Mouse (Mus musculus) myocyte (in vitro differentiated cells): ENCODE data around the gene Gga2. TPM values are rescaled to one million over a fixed set of nuclear protein-coding genes. Genes with fewer than 3 reads are reported as not detected.
A peak's percentile ranks its signal among the peaks of the same experiment; 100 is the strongest.

Source experiments
- H3K27me3 ChIP-seq: one replicate; pipeline ENCODE4 v1.6.1; 2011; ENCODE audit not compliant: control insufficient read depth, insufficient read depth, insufficient read length
- H3K36me3 ChIP-seq: one replicate; pipeline ENCODE4 v1.6.1; 2011; ENCODE audit not compliant: control insufficient read depth, insufficient read depth
- H3K4me2 ChIP-seq: one replicate; pipeline ENCODE4 v1.6.1; 2011; ENCODE audit warnings: low read depth, control low read depth
- H3K4me3 ChIP-seq: one replicate; pipeline ENCODE4 v1.5.1; 2011; ENCODE audit warnings: mild to moderate bottlenecking, control low read depth, moderate library complexity
- H3K79me2 ChIP-seq: one replicate; pipeline ENCODE4 v1.6.1; 2011; ENCODE audit not compliant: control insufficient read depth, insufficient read depth
- H3ac ChIP-seq: one replicate; pipeline ENCODE4 v1.6.1; 2011; ENCODE audit not compliant: control insufficient read depth, insufficient read length
- CEBPB ChIP-seq: IDR thresholded peaks from 2 replicates; pipeline ENCODE4 v1.6.1; 2011; ENCODE audit warnings: mild to moderate bottlenecking, moderate library complexity; ENCODE audit not compliant: poor library complexity, insufficient read depth, severe bottlenecking
- E2F4 ChIP-seq: IDR thresholded peaks from one replicate; pipeline ENCODE4 v1.6.1; 2011; ENCODE audit warnings: mild to moderate bottlenecking, control low read depth, moderate library complexity; ENCODE audit not compliant: insufficient read depth
- MAX ChIP-seq: IDR thresholded peaks from one replicate; pipeline ENCODE4 v1.6.1; 2011; ENCODE audit warnings: low read depth, mild to moderate bottlenecking, control low read depth
- MYOD1 ChIP-seq, 3 experiments: IDR thresholded peaks; one replicate each; pipeline ENCODE4 v1.6.1; 2011; ENCODE audit warnings: control low read depth in 2 of 3, low read depth in 2 of 3, mild to moderate bottlenecking in 2 of 3, moderate library complexity in 1 of 3; ENCODE audit not compliant: insufficient read length in 2 of 3, control insufficient read depth in 1 of 3
- MYOG ChIP-seq, 3 experiments: IDR thresholded peaks; one replicate each; pipeline ENCODE4 v1.6.1; 2011; ENCODE audit warnings: control low read depth in 2 of 3, low read depth in 2 of 3, mild to moderate bottlenecking in 2 of 3; ENCODE audit not compliant: insufficient read length in 2 of 3, control insufficient read depth in 1 of 3, insufficient read depth in 1 of 3
- POLR2A ChIP-seq: IDR thresholded peaks from one replicate; pipeline ENCODE4 v1.6.1; 2011; ENCODE audit warnings: low read depth, mild to moderate bottlenecking, control low read depth, moderate library complexity; ENCODE audit not compliant: insufficient read length
- POLR2AphosphoS2 ChIP-seq: IDR thresholded peaks from one replicate; pipeline ENCODE4 v1.6.1; 2011; ENCODE audit warnings: low read depth, control low read depth; ENCODE audit not compliant: insufficient read length
- REST ChIP-seq: IDR thresholded peaks from one replicate; pipeline ENCODE4 v1.6.1; 2011; ENCODE audit warnings: mild to moderate bottlenecking, control low read depth, moderate library complexity; ENCODE audit not compliant: insufficient read depth, insufficient read length
- SRF ChIP-seq: IDR thresholded peaks from one replicate; pipeline ENCODE4 v1.6.1; 2011; ENCODE audit warnings: low read depth; ENCODE audit not compliant: control insufficient read depth, insufficient read length
- TCF12 ChIP-seq: IDR thresholded peaks from one replicate; pipeline ENCODE4 v1.6.1; 2011; ENCODE audit warnings: mild to moderate bottlenecking, control low read depth; ENCODE audit not compliant: poor library complexity, insufficient read depth, severe bottlenecking
- TCF3 ChIP-seq: IDR thresholded peaks from one replicate; pipeline ENCODE4 v1.6.1; 2011; ENCODE audit warnings: low read depth, control low read depth; ENCODE audit not compliant: insufficient read length
- USF1 ChIP-seq: IDR thresholded peaks from one replicate; pipeline ENCODE4 v1.6.1; 2011; ENCODE audit warnings: low read depth, mild to moderate bottlenecking, control low read depth, moderate library complexity
- polyA plus RNA-seq: library from polyadenylated mRNA; unstranded; fragments of >200 nt; fragmentation: generic; extraction: Trizol; gene quantifications from one replicate; pipeline ENCODE4 v1.2.1, GENCODE M21; 2012; ENCODE audit warnings: missing spikeins

The Gga2 gene
- polyA plus RNA-seq, 1 experiment, result 63.9 TPM

GRCm38 (mm10) chr7:122015734-122016133 is 5.3 kb downstream of the Gga2 start:
- H3K4me2 ChIP-seq, result peak overlapping the region; percentile 99
- H3ac ChIP-seq, result no peak overlapping the region
- peak overlapping the region; percentile 17 for H3K4me3 ChIP-seq
- no peaks in the 10 kb centered on the region for H3K27me3 ChIP-seq
- H3K79me2 ChIP-seq, result peaks cover 68% of the 10 kb centered on the region
- H3K36me3 ChIP-seq, result no peaks in the 10 kb centered on the region
- TF ChIP-seq CEBPB (no peak), POLR2A (no peak), USF1 (no peak), MYOG (IDR thresholded peaks at IDR 0.05; ENCODE audit: control insufficient read depth in 1 of 3, insufficient read depth in 1 of 3, insufficient read length in 2 of 3, low read depth in 2 of 3) (peak in 1 of 3 experiments; percentile 27), SRF (no peak), TCF3 (no peak), TCF12 (no peak), E2F4 (no peak)

- peaks cover 63% of the 10 kb centered on the region for H3K79me2 ChIP-seq
- peak overlapping the region; percentile 17 for H3K4me3 ChIP-seq
- H3K36me3 ChIP-seq, result no peaks in the 10 kb centered on the region
- peak overlapping the region; percentile 99 for H3K4me2 ChIP-seq
- TF ChIP-seq MYOG (IDR thresholded peaks at IDR 0.05; ENCODE audit: control insufficient read depth in 1 of 3, insufficient read depth in 1 of 3, insufficient read length in 2 of 3, low read depth in 2 of 3) (peak in 1 of 3 experiments; percentile 33), MAX (no peak), USF1 (no peak), MYOD1 (IDR thresholded peaks at IDR 0.05; ENCODE audit: control insufficient read depth in 1 of 3, insufficient read length in 2 of 3, low read depth in 2 of 3) (peak in 2 of 3 experiments; percentile 78 to 80), TCF12 (peak; percentile 27), POLR2A (no peak)
- H3ac ChIP-seq, result no peak overlapping the region
- H3K27me3 ChIP-seq, result no peaks in the 10 kb centered on the region
Measured at GRCm38 (mm10) chr7:122015105-122015504, 5.9 kb downstream of the Gga2 start.

- H3K79me2 ChIP-seq, result peaks cover 47% of the 10 kb centered on the region
- TF ChIP-seq TCF12 (no peak), TCF3 (no peak), POLR2AphosphoS2 (no peak), SRF (no peak), MYOD1 (IDR thresholded peaks at IDR 0.05; ENCODE audit: control insufficient read depth in 1 of 3, insufficient read length in 2 of 3, low read depth in 2 of 3) (no peak), CEBPB (no peak), MYOG (IDR thresholded peaks at IDR 0.05; ENCODE audit: control insufficient read depth in 1 of 3, insufficient read depth in 1 of 3, insufficient read length in 2 of 3, low read depth in 2 of 3) (no peak), REST (no peak), MAX (no peak), E2F4 (no peak), POLR2A (no peak), USF1 (no peak)
- H3K4me3 ChIP-seq, result no peak overlapping the region
- no peaks in the 10 kb centered on the region for H3K27me3 ChIP-seq
- no peak overlapping the region for H3K4me2 ChIP-seq
- no peak overlapping the region for H3ac ChIP-seq
- no peaks in the 10 kb centered on the region for H3K36me3 ChIP-seq
Measured at GRCm38 (mm10) chr7:122012949-122013348, 8.1 kb downstream of the Gga2 start.

- no peaks in the 10 kb centered on the region for H3K27me3 ChIP-seq
- H3K4me3 ChIP-seq, result no peak overlapping the region
- no peaks in the 10 kb centered on the region for H3K36me3 ChIP-seq
- H3K4me2 ChIP-seq, result no peak overlapping the region
- peaks cover 42% of the 10 kb centered on the region for H3K79me2 ChIP-seq
- no peak overlapping the region for H3ac ChIP-seq
- no peak for TF ChIP-seq MAX
- no peak for TF ChIP-seq POLR2A
- TF ChIP-seq SRF, result no peak
- no peak for TF ChIP-seq USF1
- no peak for TF ChIP-seq E2F4
Measured at GRCm38 (mm10) chr7:122012370-122012769, 8.7 kb downstream of the Gga2 start.

GRCm38 (mm10) chr7:122000396-122000795 is 20.6 kb downstream of the Gga2 start:
- Histone ChIP-seq H3K79me2 (no peaks in the 10 kb centered on the region), H3K4me2 (no peak overlapping the region), H3K36me3 (peaks cover 23% of the 10 kb centered on the region), H3ac (no peak overlapping the region), H3K27me3 (no peaks in the 10 kb centered on the region), H3K4me3 (no peak overlapping the region)
- TF ChIP-seq MAX (no peak), CEBPB (no peak), POLR2A (no peak), TCF12 (no peak), SRF (no peak), MYOD1 (IDR thresholded peaks at IDR 0.05; ENCODE audit: control insufficient read depth in 1 of 3, insufficient read length in 2 of 3, low read depth in 2 of 3) (no peak), POLR2AphosphoS2 (no peak), USF1 (no peak)
